Mouse (Mus musculus): Measurements from ENCODE around the gene Syt16. TPM values are rescaled to one million over a fixed set of nuclear protein-coding genes. Genes with fewer than 3 reads are reported as not detected.

The Syt16 gene
- polyA plus RNA-seq, 1 experiment from 2014 or later: 11.2 TPM

GRCm38 (mm10) chr12:74160791-74161190, 163.3 kb downstream of the Syt16 start:
- ATAC-seq (ENCODE audit: low FRiP score, low TSS enrichment) (peak; percentile 67), DNase-seq (ENCODE audit: low spot score) (no peak)
- no peaks in the 10 kb centered on the region for H3K27me3 ChIP-seq (ENCODE audit: control insufficient read depth, insufficient read depth, low read length)
- TF ChIP-seq EP300 (optimal IDR thresholded peaks at IDR 0.05): no peak
- TF ChIP-seq CTCF (IDR thresholded peaks at IDR 0.05; ENCODE audit: low read depth): no peak
- H3K27ac ChIP-seq (replicated peaks): no peak overlapping the region
- no peak overlapping the region for H3K4me3 ChIP-seq (ENCODE audit: low read depth, low read length)
- H3K4me2 ChIP-seq (replicated peaks; ENCODE audit: low read depth): no peak overlapping the region
- H3K36me3 ChIP-seq (ENCODE audit: control insufficient read depth, insufficient read depth, low read length): no peaks in the 10 kb centered on the region
- H3K9ac ChIP-seq (ENCODE audit: low read length): no peak overlapping the region
- 48% methylated on average over 3 of the region's 3 CpGs for WGBS
- no peaks in the 10 kb centered on the region for H3K4me1 ChIP-seq (replicated peaks; ENCODE audit: control insufficient read depth, insufficient read depth)
- no peaks in the 10 kb centered on the region for H3K9me3 ChIP-seq (ENCODE audit: control insufficient read depth, low read length)

DNA sequence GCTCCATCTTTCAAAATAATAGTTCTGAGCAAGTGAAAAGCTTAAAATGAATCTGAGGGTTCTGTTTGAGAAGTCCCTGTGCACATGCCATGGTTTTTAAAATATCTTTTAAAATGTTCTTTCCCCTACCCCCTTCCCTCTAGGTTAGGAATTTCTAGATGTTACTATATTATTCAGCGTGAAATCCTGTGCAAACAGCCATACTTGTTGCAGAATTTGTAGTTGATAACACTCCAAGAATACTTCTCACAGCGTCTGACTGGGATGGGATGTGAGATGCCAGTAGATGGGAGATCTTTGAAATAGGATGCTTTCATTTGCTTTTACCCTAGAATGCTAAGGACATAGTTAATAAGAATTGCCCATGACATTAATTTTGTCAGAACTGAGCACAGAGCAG, 165.6 kb downstream of the Syt16 start:
- no peak for DNase-seq (ENCODE audit: low spot score)

GRCm38 (mm10) chr12:74171257-74171656, 173.8 kb downstream of the Syt16 start:
- Histone ChIP-seq H3K27ac (replicated peaks) (no peak overlapping the region), H3K36me3 (ENCODE audit: control insufficient read depth, insufficient read depth, low read length) (no peaks in the 10 kb centered on the region), H3K9ac (ENCODE audit: low read length) (no peak overlapping the region), H3K4me1 (replicated peaks; ENCODE audit: control insufficient read depth, insufficient read depth) (no peaks in the 10 kb centered on the region), H3K4me3 (ENCODE audit: low read depth, low read length) (no peak overlapping the region), H3K9me3 (ENCODE audit: control insufficient read depth, low read length) (no peaks in the 10 kb centered on the region), H3K4me2 (replicated peaks; ENCODE audit: low read depth) (no peak overlapping the region), H3K27me3 (ENCODE audit: control insufficient read depth, insufficient read depth, low read length) (no peaks in the 10 kb centered on the region)
- no peak for ATAC-seq (ENCODE audit: low FRiP score, low TSS enrichment)
- DNase-seq (ENCODE audit: low spot score): no peak
- TF ChIP-seq EP300 (optimal IDR thresholded peaks at IDR 0.05) (no peak), CTCF (IDR thresholded peaks at IDR 0.05; ENCODE audit: low read depth) (no peak)
- 75% methylated on average over 1 of the region's 1 CpGs for WGBS

More for the DNA sequence above, 165.6 kb downstream of the Syt16 start:
- no peak for ATAC-seq (ENCODE audit: low FRiP score, low TSS enrichment)
- no peak overlapping the region for H3K27ac ChIP-seq (replicated peaks)
- no peaks in the 10 kb centered on the region for H3K36me3 ChIP-seq (ENCODE audit: control insufficient read depth, insufficient read depth, low read length)
- H3K4me2 ChIP-seq (replicated peaks; ENCODE audit: low read depth): no peak overlapping the region
- H3K9me3 ChIP-seq (ENCODE audit: control insufficient read depth, low read length): no peaks in the 10 kb centered on the region
- WGBS: 68% methylated on average over 2 of the region's 2 CpGs
- TF ChIP-seq CTCF (IDR thresholded peaks at IDR 0.05; ENCODE audit: low read depth): no peak
- no peak overlapping the region for H3K4me3 ChIP-seq (ENCODE audit: low read depth, low read length)
- H3K9ac ChIP-seq (ENCODE audit: low read length): no peak overlapping the region
- no peaks in the 10 kb centered on the region for H3K4me1 ChIP-seq (replicated peaks; ENCODE audit: control insufficient read depth, insufficient read depth)
- H3K27me3 ChIP-seq (ENCODE audit: control insufficient read depth, insufficient read depth, low read length): no peaks in the 10 kb centered on the region

DNA sequence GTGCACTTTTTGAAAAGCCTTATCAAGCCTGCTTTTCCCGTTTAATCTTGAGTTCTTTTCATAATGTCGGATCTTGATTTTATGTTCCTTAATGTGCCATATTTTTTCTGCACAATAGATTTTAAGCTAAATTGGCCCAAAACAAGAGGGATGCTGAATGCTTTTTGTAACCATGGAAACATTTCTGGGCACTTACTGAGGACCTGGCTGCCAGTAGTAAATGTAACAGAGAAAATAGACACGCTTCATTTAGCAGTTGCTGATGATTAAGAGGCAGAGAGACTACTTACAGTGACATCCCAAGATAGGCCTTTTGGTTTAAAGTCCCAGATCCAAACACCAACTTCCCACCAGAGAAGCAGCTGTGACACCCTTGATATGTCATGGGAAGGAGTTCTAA, 176.4 kb downstream of the Syt16 start:
- TF ChIP-seq EP300 (optimal IDR thresholded peaks at IDR 0.05) (no peak), CTCF (IDR thresholded peaks at IDR 0.05; ENCODE audit: low read depth) (no peak)
- H3K4me2 ChIP-seq (replicated peaks; ENCODE audit: low read depth): no peak overlapping the region

GRCm38 (mm10) chr12:74184596-74184995, 187.1 kb downstream of the Syt16 start:
- no peak overlapping the region for H3K4me3 ChIP-seq (ENCODE audit: low read depth, low read length)
- no peaks in the 10 kb centered on the region for H3K4me1 ChIP-seq (replicated peaks; ENCODE audit: control insufficient read depth, insufficient read depth)
- H3K27me3 ChIP-seq (ENCODE audit: control insufficient read depth, insufficient read depth, low read length): no peaks in the 10 kb centered on the region
- H3K36me3 ChIP-seq (ENCODE audit: control insufficient read depth, insufficient read depth, low read length): no peaks in the 10 kb centered on the region
- TF ChIP-seq EP300 (optimal IDR thresholded peaks at IDR 0.05): no peak
- peak; percentile 54 for TF ChIP-seq CTCF (IDR thresholded peaks at IDR 0.05; ENCODE audit: low read depth)
- H3K9me3 ChIP-seq (ENCODE audit: control insufficient read depth, low read length): 0 out of 2 replicates have a peak, but pooled peaks cover 2% of the 10 kb centered on the region
- DNase-seq (ENCODE audit: low spot score): peak; percentile 45
- 61% methylated on average over 17 of the region's 17 CpGs for WGBS
- H3K9ac ChIP-seq (ENCODE audit: low read length): no peak overlapping the region
- no peak for ATAC-seq (ENCODE audit: low FRiP score, low TSS enrichment)
- H3K27ac ChIP-seq (replicated peaks): no peak overlapping the region
- H3K4me2 ChIP-seq (replicated peaks; ENCODE audit: low read depth): no peak overlapping the region

More for the DNA sequence above, 176.4 kb downstream of the Syt16 start:
- Histone ChIP-seq H3K27ac (replicated peaks) (no peak overlapping the region), H3K9ac (ENCODE audit: low read length) (no peak overlapping the region), H3K36me3 (ENCODE audit: control insufficient read depth, insufficient read depth, low read length) (no peaks in the 10 kb centered on the region), H3K9me3 (ENCODE audit: control insufficient read depth, low read length) (no peaks in the 10 kb centered on the region), H3K27me3 (ENCODE audit: control insufficient read depth, insufficient read depth, low read length) (no peaks in the 10 kb centered on the region), H3K4me3 (ENCODE audit: low read depth, low read length) (no peak overlapping the region), H3K4me1 (replicated peaks; ENCODE audit: control insufficient read depth, insufficient read depth) (no peaks in the 10 kb centered on the region)
- WGBS: 60% methylated on average over 3 of the region's 3 CpGs
- ATAC-seq (ENCODE audit: low FRiP score, low TSS enrichment) (no peak), DNase-seq (ENCODE audit: low spot score) (no peak)

DNA sequence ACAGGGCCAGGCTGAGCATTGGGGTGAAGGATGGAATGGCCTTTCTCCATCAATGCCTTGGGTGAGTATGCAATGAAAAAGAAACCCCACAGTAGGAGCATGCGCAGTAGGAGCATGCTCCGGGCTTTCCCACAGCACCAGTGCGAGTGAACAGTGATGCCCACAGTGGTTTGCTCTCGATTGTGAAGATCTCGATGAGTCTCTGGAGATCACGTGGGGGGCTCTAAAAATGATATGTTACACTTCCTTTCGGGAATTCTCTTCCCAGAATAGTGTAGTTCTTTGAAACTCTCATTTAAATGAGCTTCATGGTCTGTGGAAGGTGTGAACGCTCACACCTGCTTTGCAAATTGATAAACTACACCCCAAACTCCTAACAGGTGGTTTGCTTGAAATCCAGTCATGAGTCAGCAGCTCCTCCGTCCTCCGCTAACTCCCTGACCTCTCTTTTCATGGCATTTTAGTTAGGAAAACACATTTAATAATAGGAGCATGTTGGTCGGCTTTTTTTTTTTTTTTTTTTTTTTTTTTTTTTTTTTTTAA, 190.9 kb downstream of the Syt16 start:
- no peak for TF ChIP-seq EP300 (optimal IDR thresholded peaks at IDR 0.05)
- TF ChIP-seq CTCF (IDR thresholded peaks at IDR 0.05; ENCODE audit: low read depth): no peak
- no peak overlapping the region for H3K9ac ChIP-seq (ENCODE audit: low read length)
- no peak overlapping the region for H3K27ac ChIP-seq (replicated peaks)
- no peak overlapping the region for H3K4me3 ChIP-seq (ENCODE audit: low read depth, low read length)
- no peaks in the 10 kb centered on the region for H3K4me1 ChIP-seq (replicated peaks; ENCODE audit: control insufficient read depth, insufficient read depth)
- WGBS: 69% methylated on average over 11 of the region's 11 CpGs
- DNase-seq (ENCODE audit: low spot score) (no peak), ATAC-seq (ENCODE audit: low FRiP score, low TSS enrichment) (no peak)
- no peak overlapping the region for H3K4me2 ChIP-seq (replicated peaks; ENCODE audit: low read depth)
- H3K36me3 ChIP-seq (ENCODE audit: control insufficient read depth, insufficient read depth, low read length): no peaks in the 10 kb centered on the region
- 0 out of 2 replicates have a peak, but pooled peaks cover 2% of the 10 kb centered on the region for H3K9me3 ChIP-seq (ENCODE audit: control insufficient read depth, low read length)
- no peaks in the 10 kb centered on the region for H3K27me3 ChIP-seq (ENCODE audit: control insufficient read depth, insufficient read depth, low read length)
